Mouse (Mus musculus): ENCODE results near the gene Dnajc11. TPM values are rescaled to one million over a fixed set of nuclear protein-coding genes. Genes with fewer than 3 reads are reported as not detected.

Gene Dnajc11
- polyA plus RNA-seq, 1 experiment = 22.6 TPM

GRCm38 (mm10) chr4:151981363-151981762, 47.9 kb downstream of the Dnajc11 start:
- TF ChIP-seq GATA1 (IDR thresholded peaks at IDR 0.05; ENCODE audit: borderline replicate concordance, low read length) (no peak), FLI1 (IDR thresholded peaks at IDR 0.05; ENCODE audit: low read length) (no peak)
- H3K4me3 ChIP-seq (replicated peaks) = no peak overlapping the region
- H3K4me1 ChIP-seq = peaks cover 34% of the 10 kb centered on the region
- peaks cover 91% of the 10 kb centered on the region for H3K36me3 ChIP-seq (replicated peaks; ENCODE audit: low read length)
- H3K9me3 ChIP-seq = no peaks in the 10 kb centered on the region
- H3K27me3 ChIP-seq (replicated peaks) = no peaks in the 10 kb centered on the region

DNA sequence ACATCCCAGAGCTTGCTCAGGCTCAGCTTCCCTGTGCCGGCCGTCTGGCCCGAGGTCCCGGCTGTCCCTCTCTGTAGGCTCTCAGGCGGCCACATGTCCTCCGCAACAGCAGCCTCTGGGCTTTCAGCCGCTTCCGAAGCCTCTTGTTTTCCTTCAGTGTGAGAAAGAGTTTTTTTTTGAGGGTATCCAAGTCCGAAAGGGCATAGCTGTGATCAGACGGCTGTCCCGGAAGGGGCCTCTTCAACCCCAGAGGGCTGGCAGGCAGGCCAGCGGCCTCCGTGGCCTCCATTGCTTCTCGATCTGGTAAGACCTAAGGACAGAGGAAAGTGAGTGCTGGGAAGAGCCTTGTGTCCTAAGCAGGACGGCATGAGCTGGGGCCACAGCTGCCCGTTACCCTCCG, 49.6 kb downstream of the Dnajc11 start:
- TF ChIP-seq GATA1 (IDR thresholded peaks at IDR 0.05; ENCODE audit: borderline replicate concordance, low read length) (no peak), FLI1 (IDR thresholded peaks at IDR 0.05; ENCODE audit: low read length) (no peak)
- peaks cover 44% of the 10 kb centered on the region for H3K4me1 ChIP-seq
- peaks cover 82% of the 10 kb centered on the region for H3K36me3 ChIP-seq (replicated peaks; ENCODE audit: low read length)
- H3K27me3 ChIP-seq (replicated peaks) = no peaks in the 10 kb centered on the region
- no peaks in the 10 kb centered on the region for H3K9me3 ChIP-seq
- no peak overlapping the region for H3K4me3 ChIP-seq (replicated peaks)

GRCm38 (mm10) chr4:151983560-151983959, 50.1 kb downstream of the Dnajc11 start:
- TF ChIP-seq FLI1 (IDR thresholded peaks at IDR 0.05; ENCODE audit: low read length) = no peak
- TF ChIP-seq GATA1 (IDR thresholded peaks at IDR 0.05; ENCODE audit: borderline replicate concordance, low read length) = no peak
- H3K9me3 ChIP-seq = no peaks in the 10 kb centered on the region
- no peaks in the 10 kb centered on the region for H3K27me3 ChIP-seq (replicated peaks)
- peaks cover 79% of the 10 kb centered on the region for H3K36me3 ChIP-seq (replicated peaks; ENCODE audit: low read length)
- no peak overlapping the region for H3K4me3 ChIP-seq (replicated peaks)
- H3K4me1 ChIP-seq = peaks cover 46% of the 10 kb centered on the region

- Histone ChIP-seq H3K9me3 (no peaks in the 10 kb centered on the region), H3K27me3 (replicated peaks) (no peaks in the 10 kb centered on the region), H3K4me3 (replicated peaks) (no peak overlapping the region), H3K36me3 (replicated peaks; ENCODE audit: low read length) (peaks cover 66% of the 10 kb centered on the region), H3K4me1 (peaks cover 55% of the 10 kb centered on the region)
- TF ChIP-seq GATA1 (IDR thresholded peaks at IDR 0.05; ENCODE audit: borderline replicate concordance, low read length) = no peak
- TF ChIP-seq FLI1 (IDR thresholded peaks at IDR 0.05; ENCODE audit: low read length) = no peak
These were observed 52.4 kb downstream of the Dnajc11 start for GRCm38 (mm10) chr4:151985886-151986285.

DNA sequence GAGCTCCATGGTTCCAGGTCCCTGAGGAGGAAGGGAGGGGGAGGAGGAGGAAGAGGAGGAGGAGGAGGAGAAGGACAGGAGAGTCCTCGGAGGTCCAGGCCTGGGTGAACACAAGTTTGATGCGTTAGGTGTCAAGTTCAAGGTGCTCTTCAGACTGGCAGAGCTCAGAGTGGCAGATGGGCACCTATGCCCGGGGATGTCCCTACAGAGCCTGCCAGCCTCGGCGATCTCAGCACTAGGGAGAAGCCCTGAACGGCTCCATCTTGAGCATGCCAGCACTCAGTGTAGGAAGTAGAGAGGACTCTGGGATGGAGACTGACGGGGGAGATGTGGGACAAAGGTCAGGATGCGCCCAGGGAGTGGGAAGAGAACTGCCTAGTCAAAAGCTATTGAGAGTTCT, 53.2 kb downstream of the Dnajc11 start:
- Histone ChIP-seq H3K36me3 (replicated peaks; ENCODE audit: low read length) (peaks cover 67% of the 10 kb centered on the region), H3K27me3 (replicated peaks) (no peaks in the 10 kb centered on the region)
- no peak for TF ChIP-seq GATA1 (IDR thresholded peaks at IDR 0.05; ENCODE audit: borderline replicate concordance, low read length)
- no peak for TF ChIP-seq FLI1 (IDR thresholded peaks at IDR 0.05; ENCODE audit: low read length)

GRCm38 (mm10) chr4:151988014-151988341, 54.5 kb downstream of the Dnajc11 start:
- peaks cover 66% of the 10 kb centered on the region for H3K36me3 ChIP-seq (replicated peaks; ENCODE audit: low read length)
- peaks cover 54% of the 10 kb centered on the region for H3K4me1 ChIP-seq
- no peaks in the 10 kb centered on the region for H3K9me3 ChIP-seq
- no peaks in the 10 kb centered on the region for H3K27me3 ChIP-seq (replicated peaks)
- H3K4me3 ChIP-seq (replicated peaks) = peak overlapping the region; percentile 100
- TF ChIP-seq FLI1 (IDR thresholded peaks at IDR 0.05; ENCODE audit: low read length) = no peak
- no peak for TF ChIP-seq GATA1 (IDR thresholded peaks at IDR 0.05; ENCODE audit: borderline replicate concordance, low read length)

More for the DNA sequence above, 53.2 kb downstream of the Dnajc11 start:
- H3K9me3 ChIP-seq = no peaks in the 10 kb centered on the region
- H3K4me3 ChIP-seq (replicated peaks) = peak overlapping the region; percentile 18
- peaks cover 52% of the 10 kb centered on the region for H3K4me1 ChIP-seq

DNA sequence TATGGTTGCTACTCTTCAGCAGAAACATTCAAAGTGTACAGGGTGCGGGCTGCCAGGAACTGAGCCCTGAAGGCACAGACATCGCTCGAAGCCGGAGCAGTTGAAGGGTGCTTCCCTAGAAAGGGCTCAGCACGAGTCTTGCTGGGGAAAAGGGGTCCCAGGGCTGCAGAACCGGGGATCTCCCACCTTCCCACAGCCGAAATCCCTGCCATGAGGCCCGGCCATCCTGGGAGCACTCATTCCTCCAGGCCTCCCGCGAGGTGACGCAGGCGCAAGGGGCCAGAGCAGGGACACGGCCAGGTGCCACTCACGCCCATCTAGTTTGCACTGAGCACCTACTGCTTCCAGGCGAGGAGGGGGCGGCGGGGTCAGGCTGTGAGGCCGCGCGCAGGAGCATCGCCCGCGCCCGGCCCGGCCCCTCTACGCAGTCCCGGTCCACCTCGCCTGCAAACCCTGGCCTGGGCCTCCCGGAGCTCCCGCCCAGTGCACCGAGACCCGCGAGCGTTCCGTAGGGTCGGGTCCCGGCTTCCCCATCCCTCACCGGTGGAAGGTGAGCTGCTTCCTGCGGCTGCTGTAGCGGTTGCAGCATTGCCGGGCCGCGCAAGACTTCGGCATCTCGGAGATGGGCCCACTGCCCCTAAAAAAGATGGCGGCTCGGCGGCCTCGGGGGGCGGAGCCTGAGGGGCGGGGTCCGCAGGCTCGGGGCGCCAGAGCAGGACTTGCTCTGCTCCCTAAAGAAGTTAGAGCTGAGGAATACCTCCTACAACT, 55.0 kb downstream of the Dnajc11 start, which contains the start of gene Thap3:
Gene Thap3 (minus strand): TSS at position 656 of the 768 bp plus-strand sequence.
- Histone ChIP-seq H3K4me3 (replicated peaks) (peak within 1 kb of the TSS; percentile 100), H3K36me3 (replicated peaks; ENCODE audit: low read length) (peaks cover 64% of the 10 kb centered on the region), H3K4me1 (peaks cover 57% of the 10 kb centered on the region), H3K27me3 (replicated peaks) (no peaks in the 10 kb centered on the region), H3K9me3 (no peaks in the 10 kb centered on the region)
- no peak for TF ChIP-seq GATA1 (IDR thresholded peaks at IDR 0.05; ENCODE audit: borderline replicate concordance, low read length)
- no peak for TF ChIP-seq FLI1 (IDR thresholded peaks at IDR 0.05; ENCODE audit: low read length)

GRCm38 (mm10) chr4:151989110-151989488, 55.6 kb downstream of the Dnajc11 start:
- Histone ChIP-seq H3K36me3 (replicated peaks; ENCODE audit: low read length) (peaks cover 62% of the 10 kb centered on the region), H3K9me3 (no peaks in the 10 kb centered on the region), H3K4me1 (peaks cover 58% of the 10 kb centered on the region), H3K27me3 (replicated peaks) (peaks cover 2% of the 10 kb centered on the region), H3K4me3 (replicated peaks) (peak overlapping the region; percentile 100)
- TF ChIP-seq FLI1 (IDR thresholded peaks at IDR 0.05; ENCODE audit: low read length) (no peak), GATA1 (IDR thresholded peaks at IDR 0.05; ENCODE audit: borderline replicate concordance, low read length) (no peak)

- peaks cover 36% of the 10 kb centered on the region for H3K36me3 ChIP-seq (replicated peaks; ENCODE audit: low read length)
- peaks cover 19% of the 10 kb centered on the region for H3K27me3 ChIP-seq (replicated peaks)
- TF ChIP-seq GATA1 (IDR thresholded peaks at IDR 0.05; ENCODE audit: borderline replicate concordance, low read length) = no peak
- TF ChIP-seq FLI1 (IDR thresholded peaks at IDR 0.05; ENCODE audit: low read length) = no peak
- H3K9me3 ChIP-seq = no peaks in the 10 kb centered on the region
- H3K4me1 ChIP-seq = peaks cover 50% of the 10 kb centered on the region
- no peak overlapping the region for H3K4me3 ChIP-seq (replicated peaks)
These were observed 58.6 kb downstream of the Dnajc11 start for GRCm38 (mm10) chr4:151992091-151992490.

DNA sequence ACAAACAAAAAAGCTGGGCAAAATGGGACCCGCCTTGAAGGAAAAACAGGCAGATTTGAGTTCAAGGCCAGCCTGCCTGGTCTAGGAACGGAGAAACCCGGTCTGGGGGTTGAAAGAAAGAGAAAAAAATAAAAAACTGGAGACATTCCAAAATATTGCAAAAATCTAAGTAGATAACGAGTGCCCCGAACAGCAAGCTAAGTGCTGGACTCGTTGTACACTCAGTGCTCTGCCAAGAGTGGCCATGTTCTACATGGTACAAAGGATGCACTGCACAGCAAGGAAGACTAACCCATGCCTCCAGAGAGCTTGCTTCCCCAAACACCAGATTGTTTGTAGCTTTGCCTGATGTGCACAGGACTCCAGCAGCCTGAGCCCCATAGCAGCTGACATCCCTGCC, 59.5 kb downstream of the Dnajc11 start:
- peaks cover 19% of the 10 kb centered on the region for H3K27me3 ChIP-seq (replicated peaks)
- peaks cover 36% of the 10 kb centered on the region for H3K36me3 ChIP-seq (replicated peaks; ENCODE audit: low read length)
- TF ChIP-seq FLI1 (IDR thresholded peaks at IDR 0.05; ENCODE audit: low read length) (no peak), GATA1 (IDR thresholded peaks at IDR 0.05; ENCODE audit: borderline replicate concordance, low read length) (no peak)
- H3K9me3 ChIP-seq = no peaks in the 10 kb centered on the region
- peaks cover 50% of the 10 kb centered on the region for H3K4me1 ChIP-seq
- H3K4me3 ChIP-seq (replicated peaks) = no peak overlapping the region

Measured in megakaryocyte, embryonic 14.5 days (primary cell).